Mouse (Mus musculus): ENCODE measurements around the gene Hmgb1. TPM values are rescaled to one million over a fixed set of nuclear protein-coding genes. Genes with fewer than 3 reads are reported as not detected.

Gene Hmgb1
- total RNA-seq, 2 experiments from 2014 or later, result 125 to 128 TPM

DNA sequence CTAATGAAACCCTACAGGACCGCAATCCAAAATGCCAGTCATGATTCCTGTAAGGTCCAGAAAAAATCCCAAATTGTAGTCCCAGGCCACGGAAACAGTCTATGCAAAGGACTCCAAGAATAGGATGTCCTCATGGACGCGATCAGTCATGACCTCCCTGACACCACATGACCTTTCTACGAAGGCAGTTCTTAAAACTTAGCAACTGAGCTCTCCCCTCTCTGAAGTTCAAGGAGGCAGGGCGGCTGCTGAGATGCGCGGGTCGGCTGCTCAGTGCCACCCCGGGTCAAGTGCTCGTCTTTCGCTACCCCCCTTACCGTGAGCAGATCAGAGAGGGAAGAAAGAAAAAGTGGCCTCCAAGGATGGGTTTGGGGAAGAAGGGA is 577 bp downstream of the Hmgb1 start:
- H3K27ac ChIP-seq, result peak overlapping the region; percentile 99
- no peak for DNase-seq (ENCODE audit: extremely low spot score in 1 of 2, low spot score in 2 of 2)
- intact Hi-C loops (cut with DNase I), result loop anchor here (1.0 to 10.0 kb wide), 6 partner anchors 46 to 453 kb away; partner anchors contain the start of genes Hsph1 and Katnal1
- no peak for TF ChIP-seq CTCF (IDR thresholded peaks at IDR 0.05)
- peak overlapping the region; percentile 86 for H3K4me3 ChIP-seq

DNA sequence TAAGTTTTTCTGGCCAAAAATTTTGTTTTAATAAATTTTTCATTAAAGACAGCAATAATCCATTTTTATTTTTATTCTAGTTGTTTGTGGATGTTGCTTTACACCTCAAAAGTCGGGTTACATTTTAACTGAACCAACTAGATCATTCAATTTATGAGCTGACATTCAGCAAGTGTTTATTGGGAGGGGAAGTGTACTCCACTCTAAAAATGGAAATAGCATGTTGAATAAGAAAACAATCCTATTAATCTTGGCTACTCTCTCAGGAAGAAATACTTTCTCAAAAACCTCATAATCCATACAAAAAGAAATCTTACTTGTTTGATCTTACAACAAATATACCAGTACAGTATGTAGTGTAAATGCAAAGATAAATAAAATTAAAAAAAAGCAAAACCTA is 1.2 kb downstream of the Hmgb1 start:
- Histone ChIP-seq H3K27ac (peak overlapping the region; percentile 99), H3K4me3 (peak overlapping the region; percentile 86)
- TF ChIP-seq CTCF (IDR thresholded peaks at IDR 0.05), result no peak
- DNase-seq (ENCODE audit: extremely low spot score in 1 of 2, low spot score in 2 of 2), result no peak
- intact Hi-C loops (cut with DNase I), result loop anchor here (10.0 kb wide), 1 partner anchor 258 kb away; the partner anchor contains the start of gene Katnal1

DNA sequence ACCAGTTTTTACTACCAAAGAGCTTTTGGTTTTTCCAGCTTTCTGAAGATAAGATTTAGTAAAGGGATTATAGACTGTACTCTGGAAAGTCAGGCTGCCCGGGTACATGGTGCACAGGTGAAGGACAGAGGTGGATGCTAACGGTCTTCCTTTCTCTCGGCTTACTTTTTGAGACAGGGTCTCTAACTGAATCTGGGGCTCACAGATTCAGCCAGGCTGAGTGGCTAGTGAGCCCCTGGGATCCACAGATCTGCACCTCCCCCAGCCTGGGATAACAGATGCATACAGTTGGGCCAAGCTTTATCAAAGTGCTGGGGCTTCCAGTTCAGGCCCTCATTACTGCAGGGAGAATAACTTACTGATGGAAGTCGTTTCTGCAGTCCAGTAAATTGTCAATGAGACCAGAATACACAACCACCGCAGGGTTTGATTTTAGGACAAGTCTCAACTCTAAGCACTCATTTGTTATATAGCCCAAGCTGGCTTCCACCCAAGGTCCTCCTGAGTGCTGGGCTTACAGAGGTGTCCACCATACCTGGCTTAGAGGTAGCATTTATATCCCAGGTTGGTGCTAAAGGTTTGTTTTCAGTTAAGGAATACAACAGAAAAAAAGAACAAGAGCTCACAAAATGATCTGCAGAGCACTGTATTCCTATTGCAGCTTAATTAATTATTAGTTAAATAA is 2.0 kb downstream of the Hmgb1 start:
- no peak for TF ChIP-seq CTCF (IDR thresholded peaks at IDR 0.05)
- Histone ChIP-seq H3K4me3 (no peak overlapping the region), H3K27ac (no peak overlapping the region)
- no peak for DNase-seq (ENCODE audit: extremely low spot score in 1 of 2, low spot score in 2 of 2)
- intact Hi-C loops (cut with DNase I), result loop anchor here (10.0 kb wide), 1 partner anchor 258 kb away; the partner anchor contains the start of gene Katnal1

DNA sequence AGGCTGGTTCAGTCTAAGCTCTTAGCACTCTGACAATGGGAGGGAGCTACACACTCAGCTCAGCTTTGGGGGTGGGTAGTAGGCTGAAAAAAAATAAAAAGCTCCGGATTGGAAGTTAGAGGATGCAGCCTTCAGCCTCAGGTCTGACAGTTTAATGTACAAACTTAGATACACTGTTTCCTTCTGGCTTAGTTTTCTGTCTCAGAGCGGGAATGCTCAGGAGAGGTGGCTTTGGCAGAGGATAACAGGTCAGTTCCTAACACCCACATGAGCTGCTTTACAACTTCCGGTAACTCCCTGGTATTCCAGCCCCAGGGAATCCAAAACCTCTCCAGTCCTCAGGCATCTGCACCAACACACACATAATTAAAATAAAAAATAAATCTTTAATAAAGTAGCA is 4.5 kb downstream of the Hmgb1 start:
- DNase-seq (ENCODE audit: extremely low spot score in 1 of 2, low spot score in 2 of 2), result no peak
- no peak overlapping the region for H3K27ac ChIP-seq
- H3K4me3 ChIP-seq, result no peak overlapping the region
- TF ChIP-seq CTCF (IDR thresholded peaks at IDR 0.05), result no peak
- intact Hi-C loops (cut with DNase I), result loop anchor here (2.0 to 10.0 kb wide), 2 partner anchors 35 to 255 kb away; partner anchors contain the start of gene Katnal1

DNA sequence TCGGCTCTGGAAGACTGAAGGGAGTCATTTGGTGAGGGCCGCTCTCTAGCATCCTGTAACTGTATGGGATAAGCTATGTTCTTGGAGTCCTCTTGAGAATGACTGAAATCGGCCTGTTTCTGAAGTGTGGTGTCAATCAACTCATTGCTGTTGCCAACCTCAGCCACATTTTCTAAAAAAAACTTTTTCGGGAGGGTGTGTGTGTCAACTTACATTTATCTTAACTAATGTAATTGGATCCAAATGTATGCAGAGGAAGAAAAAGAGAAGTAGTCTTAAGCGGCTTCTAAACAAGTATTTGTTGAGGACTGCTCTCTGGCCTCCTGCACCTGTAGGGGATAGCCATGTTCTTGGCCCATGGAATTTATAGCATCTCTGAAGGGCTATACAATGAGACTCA is 6.2 kb downstream of the Hmgb1 start:
- no peak overlapping the region for H3K27ac ChIP-seq
- no peak for TF ChIP-seq CTCF (IDR thresholded peaks at IDR 0.05)

DNA sequence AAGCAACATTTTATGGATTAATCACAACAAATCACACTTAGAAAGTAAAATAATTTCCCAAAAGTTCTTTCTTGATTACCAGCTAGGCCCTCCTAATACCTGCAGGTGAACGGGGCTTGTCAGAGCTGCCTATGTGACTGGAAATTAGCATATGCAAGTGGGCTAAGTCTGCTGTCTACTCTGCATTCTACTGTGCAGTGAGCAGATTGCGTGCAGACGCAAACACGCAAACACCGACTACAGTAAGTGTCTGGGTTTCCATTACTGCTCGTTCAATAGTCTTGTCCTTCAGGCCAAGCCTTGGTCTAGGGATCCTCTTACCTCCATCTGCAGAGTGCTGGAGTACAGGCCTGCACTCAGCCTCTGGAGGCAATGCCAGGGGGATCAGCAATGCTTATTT is 8.6 kb downstream of the Hmgb1 start:
- Histone ChIP-seq H3K4me3 (no peak overlapping the region), H3K27ac (no peak overlapping the region)
- intact Hi-C loops (cut with DNase I), result no loop called here
- DNase-seq (ENCODE audit: extremely low spot score in 1 of 2, low spot score in 2 of 2), result no peak
- no peak for TF ChIP-seq CTCF (IDR thresholded peaks at IDR 0.05)

More for the DNA sequence above, 6.2 kb downstream of the Hmgb1 start:
- DNase-seq (ENCODE audit: extremely low spot score in 1 of 2, low spot score in 2 of 2), result no peak
- H3K4me3 ChIP-seq, result no peak overlapping the region
- intact Hi-C loops (cut with DNase I), result loop anchor here (2.0 kb wide), 1 partner anchor 33 kb away; no protein-coding TSS in a partner anchor

DNA sequence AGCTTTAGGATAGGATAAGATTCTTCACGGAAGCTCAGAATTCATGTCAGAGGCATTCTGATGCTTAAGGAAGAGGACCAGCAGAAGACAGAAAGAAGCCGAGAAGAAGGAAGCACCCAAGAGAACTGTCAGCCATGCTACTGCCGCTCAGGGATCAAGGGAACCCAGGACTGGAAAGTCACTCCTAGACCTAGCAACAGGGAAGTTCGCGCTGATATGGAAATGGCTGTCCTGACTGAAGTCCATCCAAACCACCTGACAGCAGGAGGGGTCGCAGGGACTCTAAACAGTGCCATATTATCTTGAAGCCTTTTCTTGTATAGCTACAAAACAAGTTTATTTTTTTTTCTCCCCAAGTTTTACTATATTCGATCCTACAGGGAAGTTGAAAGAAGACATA is 9.8 kb downstream of the Hmgb1 start:
- DNase-seq (ENCODE audit: extremely low spot score in 1 of 2, low spot score in 2 of 2), result no peak
- TF ChIP-seq CTCF (IDR thresholded peaks at IDR 0.05), result no peak
- Histone ChIP-seq H3K4me3 (no peak overlapping the region), H3K27ac (no peak overlapping the region)
- intact Hi-C loops (cut with DNase I), result no loop called here

DNA sequence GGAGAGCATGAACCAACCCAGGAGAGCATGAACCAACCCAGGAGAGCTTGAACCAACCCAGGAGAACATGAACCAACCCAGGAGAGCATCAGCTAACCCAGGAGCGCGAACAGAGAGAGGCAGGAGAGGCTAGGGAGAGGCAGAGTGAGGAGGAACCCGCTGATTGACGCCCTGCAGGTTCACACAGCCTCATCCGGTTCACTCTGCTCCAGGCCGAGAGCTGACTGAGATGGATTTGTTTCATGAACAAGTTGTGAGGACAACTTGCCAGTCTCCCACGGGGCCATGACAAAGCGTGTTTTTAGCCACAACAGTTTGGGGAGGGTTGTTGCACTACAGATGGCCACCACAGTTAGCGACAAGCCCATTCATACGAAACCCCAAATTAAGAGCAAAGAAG is 12.0 kb downstream of the Hmgb1 start:
- intact Hi-C loops (cut with DNase I), result no loop called here
- Histone ChIP-seq H3K4me3 (no peak overlapping the region), H3K27ac (no peak overlapping the region)
- TF ChIP-seq CTCF (IDR thresholded peaks at IDR 0.05), result no peak
- DNase-seq (ENCODE audit: extremely low spot score in 1 of 2, low spot score in 2 of 2), result no peak

DNA sequence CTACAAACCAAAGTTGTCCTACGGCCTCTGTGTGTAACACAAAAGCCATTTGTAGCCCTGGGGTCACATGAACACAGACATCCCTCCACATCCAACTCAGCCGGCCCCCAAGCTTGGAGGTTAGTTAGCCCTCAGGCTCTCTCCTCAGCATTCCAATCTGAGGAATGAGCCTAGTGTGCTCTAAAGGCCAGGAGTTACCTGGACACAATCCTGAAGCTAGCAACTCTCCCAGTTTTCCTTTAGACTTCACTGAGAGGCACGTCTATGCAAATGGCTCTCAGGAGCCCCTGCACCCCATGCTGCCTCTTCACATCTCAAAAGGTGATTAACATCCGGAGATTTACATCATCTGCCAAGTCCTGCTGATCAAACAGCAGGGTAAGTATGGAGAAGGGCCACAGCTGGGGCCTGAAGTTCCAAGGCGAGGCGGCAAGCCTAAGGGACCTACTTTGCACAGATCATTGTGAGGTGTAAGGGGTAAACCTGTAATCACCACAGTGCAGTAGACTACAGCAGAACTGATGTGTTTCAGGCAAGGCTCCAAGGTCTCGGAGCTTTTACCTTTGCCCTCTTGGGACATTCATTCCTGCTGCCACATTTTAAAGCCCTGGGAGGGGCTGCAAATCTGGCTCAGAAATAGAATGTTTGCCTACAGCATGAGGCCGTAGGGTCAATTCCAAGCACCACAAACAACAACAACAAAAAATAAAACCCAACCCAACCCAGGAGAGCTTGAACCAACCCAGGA is 13.3 kb downstream of the Hmgb1 start:
- H3K4me3 ChIP-seq, result no peak overlapping the region
- H3K27ac ChIP-seq, result no peak overlapping the region
- intact Hi-C loops (cut with DNase I), result no loop called here
- no peak for TF ChIP-seq CTCF (IDR thresholded peaks at IDR 0.05)
- no peak for DNase-seq (ENCODE audit: extremely low spot score in 1 of 2, low spot score in 2 of 2)

DNA sequence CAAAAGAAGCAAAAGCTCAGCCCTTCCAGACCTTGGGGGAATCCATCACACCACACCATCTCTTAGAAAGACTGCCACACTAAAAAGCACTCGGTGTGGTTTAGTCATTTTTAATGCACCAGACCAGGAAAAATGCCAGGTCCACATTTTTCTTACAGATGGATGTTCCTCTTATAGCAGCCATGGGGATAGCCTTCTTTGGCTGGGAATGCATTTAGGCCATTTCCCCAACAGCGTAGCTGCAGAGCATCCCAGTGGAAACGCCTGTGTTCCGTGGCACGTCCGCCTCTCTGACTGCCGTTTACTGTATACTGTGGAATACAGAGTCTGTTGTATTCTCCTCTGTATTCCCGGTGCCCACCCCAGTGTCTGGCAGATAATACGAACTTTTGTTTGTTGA is 15.5 kb downstream of the Hmgb1 start:
- TF ChIP-seq CTCF (IDR thresholded peaks at IDR 0.05), result no peak
- peak in 1 of 2 experiments; percentile 18 for DNase-seq (ENCODE audit: extremely low spot score in 1 of 2, low spot score in 2 of 2)
- Histone ChIP-seq H3K27ac (no peak overlapping the region), H3K4me3 (no peak overlapping the region)
- intact Hi-C loops (cut with DNase I), result no loop called here

DNA sequence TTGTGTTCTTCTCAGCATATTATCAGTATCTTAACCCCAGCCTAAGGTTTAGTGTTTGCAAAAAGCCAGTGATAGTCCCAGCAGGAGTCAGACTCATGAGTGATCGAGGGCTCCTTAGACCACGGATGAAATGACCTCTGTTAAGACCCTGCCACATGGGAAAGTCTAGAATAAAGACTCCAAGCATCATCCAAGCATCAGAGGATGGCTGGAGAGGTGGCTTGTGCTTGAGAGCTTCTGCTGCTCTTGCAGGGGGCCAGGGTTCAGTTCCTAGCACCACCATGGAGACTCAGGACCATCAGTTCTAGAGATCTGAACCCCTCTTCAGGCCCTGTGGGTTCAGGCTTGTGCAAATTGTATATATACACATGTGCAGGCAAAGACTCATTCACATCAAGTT is 16.2 kb downstream of the Hmgb1 start:
- intact Hi-C loops (cut with DNase I), result no loop called here
- Histone ChIP-seq H3K27ac (no peak overlapping the region), H3K4me3 (no peak overlapping the region)
- TF ChIP-seq CTCF (IDR thresholded peaks at IDR 0.05), result no peak
- DNase-seq (ENCODE audit: extremely low spot score in 1 of 2, low spot score in 2 of 2), result no peak

DNA sequence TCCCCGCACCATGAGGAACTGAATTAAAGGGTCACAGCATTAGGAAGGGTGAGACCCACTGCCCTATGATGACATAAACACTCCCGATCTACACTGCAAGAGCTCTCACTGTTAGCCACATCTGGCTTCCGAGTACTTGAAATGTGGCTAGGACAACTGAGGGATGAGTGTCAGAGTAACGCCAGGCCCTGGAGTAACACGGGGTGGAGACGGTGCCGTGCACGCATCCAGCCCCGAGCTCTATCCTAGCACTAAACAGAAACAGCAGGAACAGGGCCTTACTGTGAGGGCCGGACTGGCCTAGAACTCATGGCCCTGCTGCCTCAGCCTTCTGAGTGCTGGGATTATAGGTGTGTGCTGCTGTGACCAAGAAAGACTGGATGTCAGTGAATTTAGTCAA is 18.3 kb downstream of the Hmgb1 start:
- Histone ChIP-seq H3K27ac (no peak overlapping the region), H3K4me3 (no peak overlapping the region)
- DNase-seq (ENCODE audit: extremely low spot score in 1 of 2, low spot score in 2 of 2), result no peak
- TF ChIP-seq CTCF (IDR thresholded peaks at IDR 0.05), result no peak
- intact Hi-C loops (cut with DNase I), result no loop called here

All from left cerebral cortex, adult 2 months (tissue).